ENCODE assay signal across 9 mouse cellular contexts in genomic region chr9:69870182-69870581, GRCm38 (mm10).
A peak's percentile ranks its signal among the peaks of the same experiment; 100 is the strongest.
DNase-seq lines count a peak whose midpoint lies in the region; ATAC-seq and TF ChIP-seq lines count a peak whose summit lies in the region.
"Had no signal": no experiment of that assay in that cellular context is flagged by ENCODE, and none has a peak within 500 bp of the region (broad histone marks: within the 10 kb centered on the region; RNA-seq: fewer than 3 reads in every experiment).

No protein-coding gene starts in this region.

- H3K27me3 ChIP-seq in kidney, embryonic 16.5 days (ENCODE audit: insufficient read depth, low read length), result no peaks in the 10 kb centered on the region
- H3K27me3 ChIP-seq in thymus, adult 2 months (ENCODE audit: control insufficient read depth, insufficient read depth, low read length), result no peaks in the 10 kb centered on the region
- H3K27me3 ChIP-seq in hindbrain, embryonic 12.5 days, result no peaks in the 10 kb centered on the region

- 84% methylated on average over 4 of the region's 4 CpGs for WGBS in kidney, embryonic 16.5 days
- WGBS in thymus, adult 2 months, result 70% methylated on average over 4 of the region's 4 CpGs
- 79% methylated on average over 4 of the region's 4 CpGs for WGBS in hindbrain, embryonic 12.5 days

- H3K9me3 ChIP-seq in kidney, embryonic 16.5 days (ENCODE audit: low read length), result no peaks in the 10 kb centered on the region
- H3K9me3 ChIP-seq in hindbrain, embryonic 12.5 days (replicated peaks), result no peaks in the 10 kb centered on the region

- DNase-seq in kidney, adult 18-20 months, result peak; percentile 4
- peak; percentile 8 for DNase-seq in thymus, adult 2 months
- no peak for DNase-seq in thymus, postnatal 0 days (ENCODE audit: low spot score)
- peak; percentile 14 for DNase-seq in testis, postnatal 14 days (ENCODE audit: low spot score)
- no peak for DNase-seq in urinary bladder, postnatal 4 days (ENCODE audit: low spot score in 2 of 2)

- no peak overlapping the region for H3K9ac ChIP-seq in kidney, embryonic 16.5 days (replicated peaks; ENCODE audit: low read length)
- H3K9ac ChIP-seq in hindbrain, embryonic 12.5 days, result no peak overlapping the region

- H3K27ac ChIP-seq in kidney, embryonic 16.5 days (ENCODE audit: low read length), result no peak overlapping the region
- no peak overlapping the region for H3K27ac ChIP-seq in thymus, adult 2 months (ENCODE audit: control insufficient read depth, insufficient read depth, low read length)
- no peak overlapping the region for H3K27ac ChIP-seq in bone marrow macrophage, adult 2 months (ENCODE audit: insufficient read depth, low read depth, low read length)
- no peak overlapping the region for H3K27ac ChIP-seq in hindbrain, embryonic 12.5 days

- no peaks in the 10 kb centered on the region for H3K36me3 ChIP-seq in kidney, embryonic 16.5 days (ENCODE audit: insufficient read depth, low read length)
- no peaks in the 10 kb centered on the region for H3K36me3 ChIP-seq in thymus, adult 2 months (ENCODE audit: control insufficient read depth, insufficient read depth, low read length)
- H3K36me3 ChIP-seq in hindbrain, embryonic 12.5 days, result no peaks in the 10 kb centered on the region

- no peak overlapping the region for H3K4me2 ChIP-seq in kidney, embryonic 16.5 days (replicated peaks; ENCODE audit: low read depth, low read length)
- no peak overlapping the region for H3K4me2 ChIP-seq in hindbrain, embryonic 12.5 days (replicated peaks)
- H3K4me2 ChIP-seq: heart, embryonic 11.5 days had no signal

- no peaks in the 10 kb centered on the region for H3K4me1 ChIP-seq in kidney, embryonic 16.5 days (ENCODE audit: insufficient read depth, low read length)
- no peaks in the 10 kb centered on the region for H3K4me1 ChIP-seq in thymus, adult 2 months (replicated peaks; ENCODE audit: control insufficient read depth, insufficient read depth, low read length)
- H3K4me1 ChIP-seq in bone marrow macrophage, adult 2 months (ENCODE audit: control insufficient read depth, insufficient read depth, low read length), result no peaks in the 10 kb centered on the region
- no peaks in the 10 kb centered on the region for H3K4me1 ChIP-seq in hindbrain, embryonic 12.5 days

- TF ChIP-seq CTCF in thymus, adult 2 months (IDR thresholded peaks at IDR 0.05; ENCODE audit: borderline replicate concordance, control insufficient read depth, extremely low read depth, insufficient read depth, low read length, poor library complexity), result no peak
- TF ChIP-seq CTCF in bone marrow macrophage, adult 2 months (IDR thresholded peaks at IDR 0.05; ENCODE audit: low read depth, low read length), result peak; percentile 60

- no peak for TF ChIP-seq POLR2A in thymus, adult 2 months (IDR thresholded peaks at IDR 0.05; ENCODE audit: control insufficient read depth, extremely low read depth, insufficient read depth, low read length, poor library complexity)
- no peak for TF ChIP-seq POLR2A in bone marrow macrophage, adult 2 months (IDR thresholded peaks at IDR 0.05; ENCODE audit: borderline replicate concordance, low read depth, low read length)

- ATAC-seq in kidney, embryonic 16.5 days (ENCODE audit: low FRiP score, low TSS enrichment), result no peak
- no peak for ATAC-seq in hindbrain, embryonic 12.5 days (ENCODE audit: low FRiP score)

- H3K4me3 ChIP-seq in kidney, embryonic 16.5 days (ENCODE audit: low read length), result no peak overlapping the region
- no peak overlapping the region for H3K4me3 ChIP-seq in thymus, adult 2 months (ENCODE audit: control insufficient read depth, insufficient read depth, low read length)
- no peak overlapping the region for H3K4me3 ChIP-seq in bone marrow macrophage, adult 2 months (ENCODE audit: insufficient read depth, low read length)
- H3K4me3 ChIP-seq in hindbrain, embryonic 12.5 days, result no peak overlapping the region

Comparison
In these comparisons a context has a peak if more than half of its experiments do, and no peak if none do; other contexts are left out.
1. DNase-seq: peak in kidney, adult 18-20 months (single experiment), thymus, adult 2 months (single experiment) and testis, postnatal 14 days (single experiment); none in thymus, postnatal 0 days (single experiment) and urinary bladder, postnatal 4 days (0 of 2).